Comparison of ENCODE assay signal across 8 mouse cellular contexts in the genomic region with DNA sequence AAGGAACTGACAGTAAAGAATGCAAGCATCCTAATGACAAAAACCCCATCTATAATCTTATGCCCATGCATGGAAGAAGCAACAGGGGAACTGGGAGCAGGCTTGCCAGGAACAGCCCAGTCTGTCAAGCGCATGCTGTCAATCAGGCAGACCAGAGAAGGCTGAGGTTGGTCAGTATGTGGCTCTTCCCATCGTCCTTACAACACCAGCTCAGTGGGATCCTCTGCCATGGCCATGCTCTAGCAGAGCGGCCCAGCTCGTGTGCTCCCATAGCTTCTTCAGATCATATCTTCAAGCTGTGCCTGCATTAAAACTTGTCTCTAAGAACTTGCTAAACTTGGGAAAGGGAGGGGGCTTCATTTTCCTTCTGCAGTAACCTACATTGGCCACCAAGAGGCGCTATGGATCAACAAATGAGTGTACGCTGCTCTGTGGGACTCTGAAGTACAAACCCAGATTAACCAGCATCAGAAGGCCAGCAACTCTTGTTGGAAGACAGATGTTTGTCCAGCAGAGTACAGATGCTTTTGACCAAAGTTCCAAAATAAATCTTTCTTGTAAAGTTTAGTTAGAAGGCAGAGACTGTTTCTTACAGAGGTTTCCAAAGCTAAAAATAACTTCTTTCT.
DNase-seq lines count a peak whose midpoint lies in the region; ATAC-seq and TF ChIP-seq lines count a peak whose summit lies in the region.

No protein-coding gene starts in this region.

- H3K9me3 ChIP-seq in hindbrain, embryonic 10.5 days, result no peaks in the 10 kb centered on the region
- no peaks in the 10 kb centered on the region for H3K9me3 ChIP-seq in hindbrain, embryonic 12.5 days (replicated peaks)
- H3K9me3 ChIP-seq in ES-E14 (ENCODE audit: control insufficient read depth, insufficient read depth, low read depth, low read length), result no peaks in the 10 kb centered on the region
- no peaks in the 10 kb centered on the region for H3K9me3 ChIP-seq in limb, embryonic 10.5 days (replicated peaks)

- H3K4me1 ChIP-seq in hindbrain, embryonic 10.5 days (replicated peaks), result peaks cover 14% of the 10 kb centered on the region
- H3K4me1 ChIP-seq in hindbrain, embryonic 12.5 days, result peaks cover 3% of the 10 kb centered on the region
- no peaks in the 10 kb centered on the region for H3K4me1 ChIP-seq in ES-E14 (ENCODE audit: control insufficient read depth in 2 of 2, insufficient read depth in 2 of 2, low read length in 2 of 2, poor library complexity in 1 of 2)
- H3K4me1 ChIP-seq in limb, embryonic 10.5 days, result peaks cover 55% of the 10 kb centered on the region

- intact Hi-C loops in heart, postnatal 36 days (cut with DNase I), result loop anchor here (1.0 to 5.0 kb wide), 6 partner anchors 76 to 845 kb away; partner anchors contain the start of gene Scfd2

- peak; percentile 50 for DNase-seq in hindbrain, embryonic 10.5 days (ENCODE audit: low spot score)
- DNase-seq in ES-E14 (ENCODE audit: low read depth, low spot score), result peak; percentile 60
- DNase-seq in embryo, embryonic 9.5 days (ENCODE audit: extremely low spot score), result peak; percentile 72
- DNase-seq in heart, postnatal 36 days, result peak; percentile 59 to 68
- peak; percentile 72 for DNase-seq in limb, embryonic 10.5 days (ENCODE audit: low spot score)
- peak; percentile 44 for DNase-seq in naive thymus-derived CD4-positive, alpha-beta T cell, adult 2 months (ENCODE audit: low read depth)

- no peak for ATAC-seq in hindbrain, embryonic 12.5 days (ENCODE audit: low FRiP score)
- ATAC-seq in erythroid progenitor cell, adult 5-6 weeks (replicated peaks; ENCODE audit: low FRiP score, poor library complexity, severe bottlenecking), result no peak

- no peak overlapping the region for H3K4me3 ChIP-seq in hindbrain, embryonic 10.5 days
- H3K4me3 ChIP-seq in hindbrain, embryonic 12.5 days, result no peak overlapping the region
- H3K4me3 ChIP-seq in ES-E14 (ENCODE audit: insufficient read depth in 1 of 2, low read depth in 1 of 2, low read length in 2 of 2, poor library complexity in 1 of 2, severe bottlenecking in 1 of 2), result no peak overlapping the region
- no peak overlapping the region for H3K4me3 ChIP-seq in limb, embryonic 10.5 days

- peaks cover 11% of the 10 kb centered on the region; the same call in 1 of the 2 replicates for H3K27me3 ChIP-seq in hindbrain, embryonic 10.5 days (ENCODE audit: insufficient read depth, poor library complexity, severe bottlenecking)
- peaks cover 5% of the 10 kb centered on the region; the same call in 1 of the 2 replicates for H3K27me3 ChIP-seq in hindbrain, embryonic 12.5 days
- no peaks in the 10 kb centered on the region for H3K27me3 ChIP-seq in limb, embryonic 10.5 days (ENCODE audit: low read depth, poor library complexity, severe bottlenecking)

- 34% methylated on average over 6 of the region's 6 CpGs for WGBS in hindbrain, embryonic 10.5 days
- WGBS in hindbrain, embryonic 12.5 days, result 27% methylated on average over 6 of the region's 6 CpGs
- 33% methylated on average over 6 of the region's 6 CpGs for WGBS in limb, embryonic 10.5 days

- no peaks in the 10 kb centered on the region for H3K36me3 ChIP-seq in hindbrain, embryonic 10.5 days
- H3K36me3 ChIP-seq in hindbrain, embryonic 12.5 days, result no peaks in the 10 kb centered on the region
- H3K36me3 ChIP-seq in ES-E14 (ENCODE audit: control insufficient read depth, insufficient read depth, low read length, poor library complexity, severe bottlenecking), result no peaks in the 10 kb centered on the region
- no peaks in the 10 kb centered on the region for H3K36me3 ChIP-seq in limb, embryonic 10.5 days

- no peak overlapping the region for H3K9ac ChIP-seq in hindbrain, embryonic 12.5 days
- no peak overlapping the region for H3K9ac ChIP-seq in ES-E14 (ENCODE audit: insufficient read depth, low read depth, low read length, poor library complexity, severe bottlenecking)

- in situ Hi-C loops in ES-E14 (cut with MboI; ENCODE audit: low sequenced_read_pairs in 2 of 2, unreplicated experiment in 2 of 2), result loop anchor here in 1 of 2 experiments (5.0 to 25.0 kb wide), 2 partner anchors 626 to 846 kb away; no protein-coding TSS in a partner anchor

- H3K27ac ChIP-seq in hindbrain, embryonic 10.5 days, result no peak overlapping the region
- H3K27ac ChIP-seq in hindbrain, embryonic 12.5 days, result no peak overlapping the region
- no peak overlapping the region for H3K27ac ChIP-seq in ES-E14 (ENCODE audit: insufficient read depth, low read depth, low read length, poor library complexity, severe bottlenecking)
- peak overlapping the region; percentile 72; the same call in 1 of the 2 replicates for H3K27ac ChIP-seq in limb, embryonic 10.5 days

- no peak overlapping the region for H3K4me2 ChIP-seq in hindbrain, embryonic 12.5 days (replicated peaks)

TF ChIP-seq in ES-E14, 5 proteins besides CTCF, POLR2A, EP300 and RAD21:
- no peak for TF ChIP-seq ZNF384 (IDR thresholded peaks at IDR 0.05; ENCODE audit: low read depth, low read length)
- TF ChIP-seq ZC3H11A (IDR thresholded peaks at IDR 0.05; ENCODE audit: borderline replicate concordance, low read depth, low read length), result peak; percentile 84
- TF ChIP-seq HCFC1 (IDR thresholded peaks at IDR 0.05; ENCODE audit: borderline replicate concordance, insufficient read depth, low read length), result no peak
